Mouse (Mus musculus): ENCODE data around the gene Iffo1.

DNA sequence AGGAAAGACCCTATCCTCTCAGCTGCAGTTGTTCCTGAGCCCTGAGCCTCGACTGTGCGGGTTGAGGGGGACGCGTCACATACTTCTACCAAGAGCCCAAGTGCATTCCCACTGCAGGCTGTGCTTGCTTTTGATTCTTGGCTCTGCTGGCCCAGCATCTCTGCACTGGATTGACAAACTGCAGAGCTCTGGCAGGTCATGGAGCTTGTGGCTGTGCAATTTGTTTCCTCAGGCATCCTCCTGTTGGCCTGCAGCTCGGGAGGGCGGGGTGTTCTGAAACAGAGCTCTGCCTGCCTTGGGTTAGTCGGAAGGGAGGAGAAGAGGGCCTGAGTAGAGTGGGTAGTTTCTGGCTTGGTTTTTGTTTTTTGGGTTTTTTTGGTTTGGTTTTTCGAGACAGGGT is 2.6 kb upstream of the Iffo1 start:
- TF ChIP-seq CTCF (IDR thresholded peaks at IDR 0.05 in 2 of 3, conservative IDR thresholded peaks at IDR 0.05 in 1 of 3; ENCODE audit: control insufficient read depth in 1 of 3, insufficient read depth in 1 of 3, low read depth in 2 of 3, low read length in 3 of 3, poor library complexity in 1 of 3, severe bottlenecking in 1 of 3) (no peak), ETS1 (IDR thresholded peaks at IDR 0.05; ENCODE audit: low read depth, low read length) (no peak), MAZ (IDR thresholded peaks at IDR 0.05; ENCODE audit: low read depth, low read length) (no peak), POLR2A (IDR thresholded peaks at IDR 0.05; ENCODE audit: control insufficient read depth in 1 of 2, insufficient read depth in 1 of 2, low read depth in 1 of 2, low read length in 2 of 2, poor library complexity in 1 of 2) (no peak), BHLHE40 (IDR thresholded peaks at IDR 0.05; ENCODE audit: borderline replicate concordance, low read depth, low read length) (no peak)

Data from MEL (cell line).